Mouse (Mus musculus): ENCODE measurements at regions not wholly inside any gene's neighbourhood (a gene's known extent, or its start where the extent isn't known, plus 50 kb on each side); places are given as distances from the start of the nearest gene placed in this dataset.

- Histone ChIP-seq H3K4me2 (no peak overlapping the region), H3K4me3 (no peak overlapping the region), H3K27ac (ENCODE audit: poor library complexity, severe bottlenecking) (no peak overlapping the region), H3K27me3 (replicated peaks) (no peaks in the 10 kb centered on the region), H3K9me3 (replicated peaks) (no peaks in the 10 kb centered on the region), H3K4me1 (replicated peaks) (peaks cover 31% of the 10 kb centered on the region), H3K9ac (no peak overlapping the region), H3K36me3 (no peaks in the 10 kb centered on the region)
- no peak for ATAC-seq (ENCODE audit: insufficient number of reproducible peaks, low FRiP score)
- 80% methylated on average over 4 of the region's 4 CpGs for WGBS
These were observed 628.9 kb downstream of the Zfp706 start for GRCm38 (mm10) chr15:36378640-36379039.

- WGBS, result 70% methylated on average over 6 of the region's 6 CpGs
- Histone ChIP-seq H3K9ac (no peak overlapping the region), H3K4me3 (no peak overlapping the region), H3K36me3 (no peaks in the 10 kb centered on the region), H3K27me3 (replicated peaks) (no peaks in the 10 kb centered on the region), H3K4me1 (replicated peaks) (peaks cover 34% of the 10 kb centered on the region), H3K9me3 (replicated peaks) (no peaks in the 10 kb centered on the region), H3K4me2 (no peak overlapping the region), H3K27ac (ENCODE audit: poor library complexity, severe bottlenecking) (no peak overlapping the region)
- ATAC-seq (ENCODE audit: insufficient number of reproducible peaks, low FRiP score), result no peak
These were observed 631.0 kb downstream of the Zfp706 start for GRCm38 (mm10) chr15:36376551-36376950.

GRCm38 (mm10) chr15:36375549-36375885 lies 632.1 kb downstream of the Zfp706 start:
- no peak for ATAC-seq (ENCODE audit: insufficient number of reproducible peaks, low FRiP score)
- Histone ChIP-seq H3K36me3 (no peaks in the 10 kb centered on the region), H3K4me2 (peak overlapping the region; percentile 78), H3K27me3 (replicated peaks) (no peaks in the 10 kb centered on the region), H3K9me3 (replicated peaks) (no peaks in the 10 kb centered on the region), H3K4me3 (peak overlapping the region; percentile 49), H3K9ac (no peak overlapping the region), H3K4me1 (replicated peaks) (peaks cover 24% of the 10 kb centered on the region), H3K27ac (ENCODE audit: poor library complexity, severe bottlenecking) (peak overlapping the region; percentile 75)
- 4% methylated on average over 1 of the region's 1 CpGs for WGBS

- peak overlapping the region; percentile 49 for H3K4me3 ChIP-seq
- no peaks in the 10 kb centered on the region for H3K27me3 ChIP-seq (replicated peaks)
- peak; percentile 57 for ATAC-seq (ENCODE audit: insufficient number of reproducible peaks, low FRiP score)
- H3K4me1 ChIP-seq (replicated peaks), result peaks cover 23% of the 10 kb centered on the region
- peak overlapping the region; percentile 63 for H3K9ac ChIP-seq
- H3K4me2 ChIP-seq, result peak overlapping the region; percentile 78
- H3K27ac ChIP-seq (ENCODE audit: poor library complexity, severe bottlenecking), result peak overlapping the region; percentile 75
- 3% methylated on average over 20 of the region's 20 CpGs for WGBS
- H3K9me3 ChIP-seq (replicated peaks), result no peaks in the 10 kb centered on the region
- no peaks in the 10 kb centered on the region for H3K36me3 ChIP-seq
These were observed 632.6 kb downstream of the Zfp706 start for GRCm38 (mm10) chr15:36374732-36375548.

GRCm38 (mm10) chr15:36373900-36374611 lies 633.5 kb downstream of the Zfp706 start:
- Histone ChIP-seq H3K4me3 (peak overlapping the region; percentile 49), H3K9ac (peak overlapping the region; percentile 63), H3K27ac (ENCODE audit: poor library complexity, severe bottlenecking) (peak overlapping the region; percentile 75), H3K4me1 (replicated peaks) (peaks cover 23% of the 10 kb centered on the region), H3K36me3 (no peaks in the 10 kb centered on the region), H3K27me3 (replicated peaks) (no peaks in the 10 kb centered on the region), H3K4me2 (peak overlapping the region; percentile 78), H3K9me3 (replicated peaks) (no peaks in the 10 kb centered on the region)
- ATAC-seq (ENCODE audit: insufficient number of reproducible peaks, low FRiP score), result peak; percentile 79
- WGBS, result 3% methylated on average over 11 of the region's 11 CpGs

- no peaks in the 10 kb centered on the region for H3K27me3 ChIP-seq (replicated peaks)
- ATAC-seq (ENCODE audit: insufficient number of reproducible peaks, low FRiP score), result peak; percentile 38; the same call in 1 of the 2 replicates
- peaks cover 23% of the 10 kb centered on the region for H3K4me1 ChIP-seq (replicated peaks)
- H3K27ac ChIP-seq (ENCODE audit: poor library complexity, severe bottlenecking), result peak overlapping the region; percentile 75
- no peak overlapping the region for H3K9ac ChIP-seq
- no peaks in the 10 kb centered on the region for H3K36me3 ChIP-seq
- H3K4me2 ChIP-seq, result 0 out of 2 replicates have a peak overlapping the region, but pooled peaks have one; percentile 78
- no peak overlapping the region for H3K4me3 ChIP-seq
- 36% methylated on average over 3 of the region's 3 CpGs for WGBS
- H3K9me3 ChIP-seq (replicated peaks), result no peaks in the 10 kb centered on the region
These were observed 634.1 kb downstream of the Zfp706 start for GRCm38 (mm10) chr15:36373481-36373880.

GRCm38 (mm10) chr15:36371382-36371781 lies 636.2 kb downstream of the Zfp706 start:
- ATAC-seq (ENCODE audit: insufficient number of reproducible peaks, low FRiP score), result no peak
- Histone ChIP-seq H3K27ac (ENCODE audit: poor library complexity, severe bottlenecking) (no peak overlapping the region), H3K4me2 (no peak overlapping the region), H3K9me3 (replicated peaks) (no peaks in the 10 kb centered on the region), H3K27me3 (replicated peaks) (no peaks in the 10 kb centered on the region), H3K4me1 (replicated peaks) (peaks cover 23% of the 10 kb centered on the region), H3K9ac (no peak overlapping the region), H3K36me3 (no peaks in the 10 kb centered on the region), H3K4me3 (no peak overlapping the region)

GRCm38 (mm10) chr15:36370906-36371305 lies 636.7 kb downstream of the Zfp706 start:
- Histone ChIP-seq H3K4me2 (no peak overlapping the region), H3K27me3 (replicated peaks) (no peaks in the 10 kb centered on the region), H3K27ac (ENCODE audit: poor library complexity, severe bottlenecking) (no peak overlapping the region), H3K4me1 (replicated peaks) (peaks cover 23% of the 10 kb centered on the region), H3K9ac (no peak overlapping the region), H3K36me3 (no peaks in the 10 kb centered on the region), H3K9me3 (replicated peaks) (no peaks in the 10 kb centered on the region), H3K4me3 (no peak overlapping the region)
- WGBS, result 80% methylated on average over 4 of the region's 4 CpGs
- ATAC-seq (ENCODE audit: insufficient number of reproducible peaks, low FRiP score), result no peak

- ATAC-seq (ENCODE audit: insufficient number of reproducible peaks, low FRiP score), result no peak
These were observed 640.3 kb downstream of the Zfp706 start for GRCm38 (mm10) chr15:36367296-36367695.

GRCm38 (mm10) chr15:36364757-36365156 lies 642.8 kb downstream of the Zfp706 start:
- H3K4me1 ChIP-seq (replicated peaks), result peaks cover 16% of the 10 kb centered on the region; the same call in 1 of the 2 replicates
- H3K4me2 ChIP-seq, result no peak overlapping the region
- no peaks in the 10 kb centered on the region for H3K9me3 ChIP-seq (replicated peaks)
- H3K9ac ChIP-seq, result no peak overlapping the region
- H3K27ac ChIP-seq (ENCODE audit: poor library complexity, severe bottlenecking), result no peak overlapping the region
- no peak overlapping the region for H3K4me3 ChIP-seq
- no peaks in the 10 kb centered on the region for H3K36me3 ChIP-seq
- H3K27me3 ChIP-seq (replicated peaks), result no peaks in the 10 kb centered on the region
- no peak for ATAC-seq (ENCODE audit: insufficient number of reproducible peaks, low FRiP score)

More at GRCm38 (mm10) chr15:36367296-36367695, 640.3 kb downstream of the Zfp706 start:
- Histone ChIP-seq H3K36me3 (no peaks in the 10 kb centered on the region), H3K9me3 (replicated peaks) (no peaks in the 10 kb centered on the region), H3K27me3 (replicated peaks) (no peaks in the 10 kb centered on the region), H3K27ac (ENCODE audit: poor library complexity, severe bottlenecking) (no peak overlapping the region), H3K4me3 (no peak overlapping the region), H3K9ac (no peak overlapping the region), H3K4me1 (replicated peaks) (0 out of 2 replicates have a peak, but pooled peaks cover 5% of the 10 kb centered on the region), H3K4me2 (no peak overlapping the region)

- Histone ChIP-seq H3K4me3 (no peak overlapping the region), H3K4me1 (replicated peaks) (peaks cover 16% of the 10 kb centered on the region; the same call in 1 of the 2 replicates), H3K9me3 (replicated peaks) (no peaks in the 10 kb centered on the region), H3K9ac (no peak overlapping the region), H3K4me2 (no peak overlapping the region), H3K36me3 (no peaks in the 10 kb centered on the region), H3K27ac (ENCODE audit: poor library complexity, severe bottlenecking) (peak overlapping the region; percentile 28), H3K27me3 (replicated peaks) (no peaks in the 10 kb centered on the region)
- 32% methylated on average over 5 of the region's 5 CpGs for WGBS
- ATAC-seq (ENCODE audit: insufficient number of reproducible peaks, low FRiP score), result peak; percentile 54; the same call in 1 of the 2 replicates
These were observed 643.5 kb downstream of the Zfp706 start for GRCm38 (mm10) chr15:36364062-36364461.
